Comparison of ENCODE assay signal across 8 mouse cellular contexts in the genomic region with DNA sequence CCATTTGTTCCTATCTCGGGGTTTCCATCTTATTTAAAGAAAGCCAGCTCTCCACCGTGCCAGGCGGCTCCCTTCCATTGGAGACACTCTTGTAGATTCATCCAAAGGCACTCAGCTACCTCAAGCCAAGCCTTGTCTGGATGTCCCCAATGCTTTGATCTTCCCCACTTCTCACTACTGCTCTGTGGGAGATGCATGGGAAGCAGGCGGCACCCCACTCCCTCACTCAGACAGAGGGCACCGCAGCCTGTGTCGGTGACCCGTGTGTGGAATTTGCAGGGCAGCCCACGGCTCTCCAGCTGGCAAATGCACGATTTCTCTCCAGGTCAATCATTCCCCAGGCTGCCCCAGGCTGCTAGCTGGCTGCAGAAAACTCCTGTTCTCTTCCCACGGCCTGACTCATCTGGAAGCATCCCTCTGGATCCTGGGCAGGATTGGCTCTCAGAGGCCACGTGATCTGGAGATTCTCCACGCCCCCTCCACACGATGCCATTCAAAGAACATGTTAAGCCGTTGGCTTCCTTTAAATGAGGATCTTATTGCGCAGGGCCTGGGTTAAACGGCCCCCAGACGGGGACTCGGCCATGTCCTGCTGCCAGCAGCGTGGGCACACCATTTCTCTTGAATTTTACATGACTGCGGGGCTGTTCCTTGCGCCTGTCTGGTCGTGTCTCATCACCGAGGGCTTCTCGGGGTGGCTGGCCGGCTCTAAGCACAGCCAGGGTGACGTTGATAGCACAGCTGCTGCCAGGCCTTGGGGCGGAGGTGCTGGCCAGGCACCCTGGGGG. TPM values are rescaled to one million over a fixed set of nuclear protein-coding genes. Genes with fewer than 3 reads are reported as not detected.
A peak's percentile ranks its signal among the peaks of the same experiment; 100 is the strongest.
DNase-seq lines count a peak whose midpoint lies in the region; ATAC-seq lines count a peak whose summit lies in the region.
"Had no signal": no experiment of that assay in that cellular context is flagged by ENCODE, and none has a peak within 500 bp of the region (broad histone marks: within the 10 kb centered on the region; RNA-seq: fewer than 3 reads in every experiment).

No protein-coding gene starts in this region.

- no peaks in the 10 kb centered on the region for H3K36me3 ChIP-seq in lung, embryonic 16.5 days (ENCODE audit: control insufficient read depth, insufficient read depth, low read length)
- no peaks in the 10 kb centered on the region for H3K36me3 ChIP-seq in embryonic facial prominence, embryonic 14.5 days (ENCODE audit: control insufficient read depth, insufficient read depth, low read length)
- H3K36me3 ChIP-seq in hindbrain, embryonic 11.5 days (ENCODE audit: control insufficient read depth, insufficient read depth, low read length): no peaks in the 10 kb centered on the region
- no peaks in the 10 kb centered on the region for H3K36me3 ChIP-seq in neural tube, embryonic 14.5 days (ENCODE audit: control insufficient read depth, insufficient read depth, low read length)

- DNase-seq in lung, adult 18-20 months: no peak
- DNase-seq in embryonic facial prominence, embryonic 14.5 days (ENCODE audit: low spot score): peak; percentile 85
- peak; percentile 79 for DNase-seq in hindbrain, embryonic 11.5 days (ENCODE audit: low spot score)
- DNase-seq in left cerebral cortex, adult 9 months (ENCODE audit: low spot score in 2 of 2): peak; percentile 61 to 84

- H3K27me3 ChIP-seq in lung, embryonic 16.5 days (ENCODE audit: control insufficient read depth, insufficient read depth, low read depth, low read length): no peaks in the 10 kb centered on the region
- no peaks in the 10 kb centered on the region for H3K27me3 ChIP-seq in embryonic facial prominence, embryonic 14.5 days (replicated peaks; ENCODE audit: control insufficient read depth, insufficient read depth, low read length)
- H3K27me3 ChIP-seq in hindbrain, embryonic 11.5 days (ENCODE audit: control insufficient read depth, insufficient read depth, low read length): no peaks in the 10 kb centered on the region
- H3K27me3 ChIP-seq in neural tube, embryonic 14.5 days (ENCODE audit: control insufficient read depth, insufficient read depth, low read length): no peaks in the 10 kb centered on the region

- H3K27ac ChIP-seq in lung, embryonic 16.5 days (ENCODE audit: low read length): no peak overlapping the region
- no peak overlapping the region; the same call in 1 of the 2 replicates for H3K27ac ChIP-seq in embryonic facial prominence, embryonic 14.5 days (replicated peaks; ENCODE audit: low read depth, low read length)
- H3K27ac ChIP-seq in hindbrain, embryonic 11.5 days (ENCODE audit: low read depth, low read length): peak overlapping the region; percentile 33; the same call in 1 of the 2 replicates
- peak overlapping the region; percentile 64; the same call in 1 of the 2 replicates for H3K27ac ChIP-seq in neural tube, embryonic 14.5 days (ENCODE audit: low read depth, low read length)

- H3K9ac ChIP-seq in lung, embryonic 16.5 days (ENCODE audit: low read length): no peak overlapping the region
- H3K9ac ChIP-seq in embryonic facial prominence, embryonic 14.5 days (ENCODE audit: low read depth, low read length): peak overlapping the region; percentile 37; the same call in 1 of the 2 replicates
- peak overlapping the region; percentile 44; the same call in 1 of the 2 replicates for H3K9ac ChIP-seq in hindbrain, embryonic 11.5 days (ENCODE audit: low read depth, low read length)
- peak overlapping the region; percentile 46 for H3K9ac ChIP-seq in neural tube, embryonic 14.5 days (replicated peaks; ENCODE audit: low read depth, low read length)

- WGBS in lung, embryonic 16.5 days: 14% methylated on average over 27 of the region's 27 CpGs
- 17% methylated on average over 27 of the region's 27 CpGs for WGBS in embryonic facial prominence, embryonic 14.5 days
- 20% methylated on average over 27 of the region's 27 CpGs for WGBS in hindbrain, embryonic 11.5 days
- WGBS in neural tube, embryonic 14.5 days: 17% methylated on average over 27 of the region's 27 CpGs

- H3K4me2 ChIP-seq in lung, embryonic 16.5 days (ENCODE audit: low read depth, low read length): peak overlapping the region; percentile 31
- H3K4me2 ChIP-seq in embryonic facial prominence, embryonic 14.5 days (ENCODE audit: low read depth, low read length): peak overlapping the region; percentile 55
- H3K4me2 ChIP-seq in hindbrain, embryonic 11.5 days (replicated peaks; ENCODE audit: low read depth, low read length): peak overlapping the region; percentile 48
- peak overlapping the region; percentile 56 for H3K4me2 ChIP-seq in neural tube, embryonic 14.5 days (ENCODE audit: low read depth, low read length)

- peak overlapping the region; percentile 2; the same call in 1 of the 2 replicates for H3K4me3 ChIP-seq in lung, embryonic 16.5 days (ENCODE audit: low read length)
- H3K4me3 ChIP-seq in embryonic facial prominence, embryonic 14.5 days (ENCODE audit: low read depth, low read length): peak overlapping the region; percentile 28
- peak overlapping the region; percentile 12; the same call in 1 of the 2 replicates for H3K4me3 ChIP-seq in hindbrain, embryonic 11.5 days (ENCODE audit: low read depth, low read length)
- peak overlapping the region; percentile 21 for H3K4me3 ChIP-seq in neural tube, embryonic 14.5 days (ENCODE audit: low read depth, low read length)

- peak; percentile 52 for ATAC-seq in lung, embryonic 16.5 days (ENCODE audit: low read depth)
- peak; percentile 94 for ATAC-seq in embryonic facial prominence, embryonic 14.5 days (ENCODE audit: low read depth)
- peak; percentile 83 for ATAC-seq in hindbrain, embryonic 11.5 days (ENCODE audit: low FRiP score)
- ATAC-seq in neural tube, embryonic 14.5 days (ENCODE audit: low read depth): peak; percentile 86
- no peak for ATAC-seq in megakaryocyte progenitor cell, adult 5-6 weeks (replicated peaks; ENCODE audit: poor library complexity)

- no peaks in the 10 kb centered on the region for H3K9me3 ChIP-seq in lung, embryonic 16.5 days (ENCODE audit: control insufficient read depth, low read length)
- no peaks in the 10 kb centered on the region for H3K9me3 ChIP-seq in embryonic facial prominence, embryonic 14.5 days (ENCODE audit: control insufficient read depth, low read length)
- no peaks in the 10 kb centered on the region for H3K9me3 ChIP-seq in hindbrain, embryonic 11.5 days (ENCODE audit: control insufficient read depth, low read length)
- no peaks in the 10 kb centered on the region for H3K9me3 ChIP-seq in neural tube, embryonic 14.5 days (ENCODE audit: control insufficient read depth, low read length)

- H3K4me1 ChIP-seq in lung, embryonic 16.5 days (replicated peaks; ENCODE audit: control insufficient read depth, insufficient read depth, low read length): no peaks in the 10 kb centered on the region
- H3K4me1 ChIP-seq in embryonic facial prominence, embryonic 14.5 days (ENCODE audit: control insufficient read depth, insufficient read depth, low read length): 0 out of 2 replicates have a peak, but pooled peaks cover 3% of the 10 kb centered on the region
- H3K4me1 ChIP-seq in hindbrain, embryonic 11.5 days (replicated peaks; ENCODE audit: control insufficient read depth, insufficient read depth, low read length): peaks cover 4% of the 10 kb centered on the region
- H3K4me1 ChIP-seq in neural tube, embryonic 14.5 days (ENCODE audit: control insufficient read depth, insufficient read depth, low read length): peaks cover 15% of the 10 kb centered on the region; the same call in 1 of the 2 replicates

RNA-seq across cellular contexts. Expression of a gene that starts 58.9 kb away (rescaled TPM):
- not detected in 2 replicates for polyA plus RNA-seq in lung, embryonic 16.5 days (2015; fragmentation: Nextera tagmentation; extraction: Ambion mirVana)
- polyA plus RNA-seq in embryonic facial prominence, embryonic 14.5 days (2014; fragmentation: Nextera tagmentation; extraction: Ambion mirVana): 3.4 and 3.6 TPM in 2 replicates
- 6.1 and 6.9 TPM in 2 replicates for polyA plus RNA-seq in hindbrain, embryonic 11.5 days (2014; fragmentation: Nextera tagmentation; extraction: Ambion mirVana)
- 0.17 and 3.3 TPM in 2 replicates for polyA plus RNA-seq in neural tube, embryonic 14.5 days (2014; fragmentation: Nextera tagmentation; extraction: Ambion mirVana)
- not detected in 2 replicates for total RNA-seq in megakaryocyte progenitor cell, adult 5-6 weeks (2015)
- not detected in 2 replicates for total RNA-seq in megakaryocyte progenitor cell, adult 5-6 weeks (2017)
- total RNA-seq: neutrophil, adult 5-6 weeks had no signal

Comparison
In these comparisons a context has a peak if more than half of its experiments do, and no peak if none do; other contexts are left out.
1. H3K27ac ChIP-seq: peak in hindbrain, embryonic 11.5 days (single experiment) and neural tube, embryonic 14.5 days (single experiment); none in lung, embryonic 16.5 days (single experiment) and embryonic facial prominence, embryonic 14.5 days (single experiment).
2. DNase-seq: peak in embryonic facial prominence, embryonic 14.5 days (single experiment), hindbrain, embryonic 11.5 days (single experiment) and left cerebral cortex, adult 9 months (2 of 2); none in lung, adult 18-20 months (0 of 2).
3. Peak in every context shown above with its lines, with median percentiles within 50 percentile points of each other: H3K4me2 ChIP-seq and H3K4me3 ChIP-seq.